Mouse (Mus musculus) liver, embryonic 13.5 days (tissue): ENCODE measurements around the gene Mamdc2. TPM values are rescaled to one million over a fixed set of nuclear protein-coding genes. Genes with fewer than 3 reads are reported as not detected.

ENCODE experiments used
- ATAC-seq: fragments of 200-750 bp; cut with Nextera tagmentation; 2 replicates; pipeline ENCODE4 v1.8.0; 2017; ENCODE audit warnings: low read depth, mild to moderate bottlenecking, moderate number of reproducible peaks, moderate library complexity
- DNase-seq: peaks from one replicate; pipeline ENCODE4 v3.0.0; 2022
- H3K27ac ChIP-seq: fragments of 300-500 bp; sonication (generic); 2 replicates; pipeline ENCODE4 v1.5.1; 2015; ENCODE audit warnings: moderate library complexity, mild to moderate bottlenecking, inconsistent platforms
- H3K27me3 ChIP-seq: fragments of 300-500 bp; sonication (generic); 2 replicates; pipeline ENCODE4 v1.6.1; 2015; ENCODE audit warnings: mild to moderate bottlenecking, inconsistent platforms
- H3K36me3 ChIP-seq: fragments of 300-500 bp; sonication (generic); 2 replicates; pipeline ENCODE4 v1.6.1; 2015; ENCODE audit warnings: mild to moderate bottlenecking, inconsistent platforms
- H3K4me1 ChIP-seq: fragments of 300-500 bp; sonication (generic); replicated peaks from 2 replicates; pipeline ENCODE4 v1.6.1; 2015; ENCODE audit warnings: inconsistent platforms
- H3K4me2 ChIP-seq: fragments of 300-500 bp; sonication (generic); 2 replicates; pipeline ENCODE4 v1.6.1; 2015; ENCODE audit warnings: inconsistent platforms, mild to moderate bottlenecking, moderate library complexity
- H3K4me3 ChIP-seq: fragments of 300-500 bp; sonication (generic); replicated peaks from 2 replicates; pipeline ENCODE4 v1.5.1; 2015; ENCODE audit warnings: mild to moderate bottlenecking, inconsistent platforms
- H3K9ac ChIP-seq: fragments of 300-500 bp; sonication (generic); 2 replicates; pipeline ENCODE4 v1.6.1; 2015; ENCODE audit warnings: mild to moderate bottlenecking, inconsistent platforms
- H3K9me3 ChIP-seq: fragments of 300-500 bp; sonication (generic); replicated peaks from 2 replicates; pipeline ENCODE4 v1.6.1; 2016; ENCODE audit warnings: inconsistent platforms
- WGBS: fragments of 180-500 bp; shearing (Covaris S2); methylation state at CpG from one replicate; pipeline ENCODE4 v1.1.7; 2015; ENCODE audit not compliant: insufficient replicate concordance; 5-methylcytosine and 5-hydroxymethylcytosine counted together
- polyA plus RNA-seq: library from polyadenylated mRNA; unstranded; fragments of >200 nt; fragmentation: Nextera tagmentation; extraction: Ambion mirVana; gene quantifications from 2 replicates; pipeline ENCODE4 v1.2.1, GENCODE M21; 2015

Gene Mamdc2
- polyA plus RNA-seq, 1 experiment from 2014 or later: 0.31 TPM

GRCm38 (mm10) chr19:23479597-23479967, 31.3 kb upstream of the Mamdc2 start:
- Histone ChIP-seq H3K27me3 (no peaks in the 10 kb centered on the region), H3K36me3 (no peaks in the 10 kb centered on the region), H3K9ac (no peak overlapping the region), H3K9me3 (no peaks in the 10 kb centered on the region), H3K4me2 (no peak overlapping the region), H3K27ac (no peak overlapping the region), H3K4me1 (no peaks in the 10 kb centered on the region), H3K4me3 (no peak overlapping the region)
- ATAC-seq (no peak), DNase-seq (no peak)

DNA sequence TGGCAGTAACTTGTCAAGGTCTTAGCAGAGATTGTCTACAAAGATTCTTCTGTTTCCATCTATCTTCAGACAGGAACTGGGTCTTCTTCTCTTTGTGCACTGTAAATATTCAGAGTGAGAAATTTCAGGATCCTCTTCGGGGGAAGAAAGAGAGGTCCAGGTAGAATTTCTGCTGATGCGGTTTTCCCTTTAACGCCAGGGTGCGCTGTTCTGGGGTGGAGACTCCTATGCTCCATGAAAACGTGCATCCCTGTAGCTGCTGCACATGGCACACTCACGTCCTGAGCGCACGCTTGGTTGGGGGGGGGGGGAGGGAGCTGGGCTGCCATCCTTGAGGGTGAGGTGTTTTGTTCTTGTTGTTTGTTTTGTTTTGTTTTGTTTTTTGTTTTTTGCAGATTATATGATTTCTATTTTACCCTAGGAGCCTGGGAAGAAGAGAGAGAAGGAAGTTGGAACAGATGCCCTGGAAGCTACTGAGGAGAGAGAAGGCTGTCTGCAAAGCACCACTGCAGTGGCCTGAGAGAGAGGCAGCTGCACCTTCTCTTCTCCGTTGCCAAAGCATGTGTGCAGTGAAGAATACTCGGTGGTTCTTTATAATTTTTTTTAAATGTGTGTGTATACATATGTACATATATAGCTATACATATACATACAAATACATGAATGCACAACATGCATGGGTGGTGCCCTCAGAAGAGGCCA, 30.8 kb upstream of the Mamdc2 start:
- WGBS: 14% methylated on average over 10 of the region's 10 CpGs
- H3K4me2 ChIP-seq: no peak overlapping the region

DNA sequence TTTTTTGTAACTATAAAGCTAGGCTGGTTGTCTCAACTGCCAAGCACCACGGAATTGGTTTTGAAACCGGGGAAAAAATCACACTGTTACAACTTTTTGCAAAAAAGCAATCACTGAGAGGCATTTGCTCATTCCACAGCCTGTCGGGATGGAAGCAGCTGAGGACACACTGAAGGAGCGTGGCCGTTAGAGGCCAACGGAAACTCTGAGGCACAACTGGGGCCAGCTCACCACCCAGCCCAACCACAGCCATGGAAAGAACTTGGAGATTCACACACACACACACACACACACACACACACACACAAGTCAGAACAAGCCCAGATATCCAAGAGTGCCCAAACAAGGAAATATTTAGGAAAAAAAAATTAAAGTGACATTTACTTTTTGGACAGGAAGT, 29.6 kb upstream of the Mamdc2 start:
- no peak overlapping the region for H3K4me2 ChIP-seq
- ATAC-seq: no peak
- 50% methylated on average over 6 of the region's 6 CpGs for WGBS

More for the DNA sequence above, 30.8 kb upstream of the Mamdc2 start:
- DNase-seq: no peak
- no peak for ATAC-seq
- Histone ChIP-seq H3K4me1 (no peaks in the 10 kb centered on the region), H3K27ac (no peak overlapping the region), H3K4me3 (no peak overlapping the region), H3K36me3 (no peaks in the 10 kb centered on the region), H3K9ac (no peak overlapping the region), H3K9me3 (no peaks in the 10 kb centered on the region), H3K27me3 (no peaks in the 10 kb centered on the region)

DNA sequence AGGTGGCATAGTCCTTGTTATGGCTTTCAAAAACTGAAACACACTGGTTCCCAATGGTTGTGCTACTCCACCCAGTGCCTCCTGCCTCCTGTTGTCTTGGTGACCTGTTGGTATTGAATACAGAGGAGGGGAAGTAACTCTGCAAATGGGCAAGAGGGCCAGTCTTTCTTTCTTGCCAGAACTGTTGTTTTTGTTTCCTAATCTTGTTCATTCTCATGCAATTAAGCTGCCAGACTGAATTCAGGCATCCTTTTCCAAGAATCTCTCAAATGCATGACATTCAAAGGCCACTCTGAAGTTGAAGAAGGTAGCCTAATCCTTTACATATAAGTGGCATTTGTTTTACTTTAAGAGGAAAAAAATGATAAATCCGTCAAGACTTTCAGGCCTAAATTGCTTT, 19.6 kb upstream of the Mamdc2 start:
- DNase-seq (no peak), ATAC-seq (no peak)
- no peak overlapping the region for H3K27ac ChIP-seq
- WGBS: 53% methylated on average over 1 of the region's 1 CpGs
- no peaks in the 10 kb centered on the region for H3K4me1 ChIP-seq
- no peak overlapping the region for H3K4me3 ChIP-seq
- H3K9ac ChIP-seq: no peak overlapping the region
- no peak overlapping the region for H3K4me2 ChIP-seq
- H3K36me3 ChIP-seq: no peaks in the 10 kb centered on the region
- H3K27me3 ChIP-seq: no peaks in the 10 kb centered on the region
- H3K9me3 ChIP-seq: no peaks in the 10 kb centered on the region

More for the DNA sequence above, 29.6 kb upstream of the Mamdc2 start:
- Histone ChIP-seq H3K4me3 (no peak overlapping the region), H3K9ac (no peak overlapping the region), H3K4me1 (no peaks in the 10 kb centered on the region), H3K27me3 (no peaks in the 10 kb centered on the region), H3K36me3 (no peaks in the 10 kb centered on the region), H3K27ac (no peak overlapping the region), H3K9me3 (no peaks in the 10 kb centered on the region)
- DNase-seq: no peak

- Histone ChIP-seq H3K4me1 (no peaks in the 10 kb centered on the region), H3K36me3 (no peaks in the 10 kb centered on the region), H3K4me3 (no peak overlapping the region), H3K4me2 (no peak overlapping the region), H3K9me3 (no peaks in the 10 kb centered on the region), H3K9ac (no peak overlapping the region), H3K27ac (no peak overlapping the region), H3K27me3 (no peaks in the 10 kb centered on the region)
- DNase-seq (no peak), ATAC-seq (no peak)
- WGBS: 23% methylated on average over 2 of the region's 2 CpGs
These were observed 18.8 kb upstream of the Mamdc2 start for GRCm38 (mm10) chr19:23467011-23467410.

GRCm38 (mm10) chr19:23457492-23457891, 9.2 kb upstream of the Mamdc2 start:
- DNase-seq (no peak), ATAC-seq (no peak)
- no peaks in the 10 kb centered on the region for H3K36me3 ChIP-seq
- H3K4me1 ChIP-seq: no peaks in the 10 kb centered on the region
- no peak overlapping the region for H3K4me2 ChIP-seq
- WGBS: 39% methylated on average over 4 of the region's 4 CpGs
- no peak overlapping the region for H3K9ac ChIP-seq
- H3K27ac ChIP-seq: no peak overlapping the region
- H3K4me3 ChIP-seq: no peak overlapping the region
- no peaks in the 10 kb centered on the region; the same call in 1 of the 2 replicates for H3K9me3 ChIP-seq
- H3K27me3 ChIP-seq: no peaks in the 10 kb centered on the region

DNA sequence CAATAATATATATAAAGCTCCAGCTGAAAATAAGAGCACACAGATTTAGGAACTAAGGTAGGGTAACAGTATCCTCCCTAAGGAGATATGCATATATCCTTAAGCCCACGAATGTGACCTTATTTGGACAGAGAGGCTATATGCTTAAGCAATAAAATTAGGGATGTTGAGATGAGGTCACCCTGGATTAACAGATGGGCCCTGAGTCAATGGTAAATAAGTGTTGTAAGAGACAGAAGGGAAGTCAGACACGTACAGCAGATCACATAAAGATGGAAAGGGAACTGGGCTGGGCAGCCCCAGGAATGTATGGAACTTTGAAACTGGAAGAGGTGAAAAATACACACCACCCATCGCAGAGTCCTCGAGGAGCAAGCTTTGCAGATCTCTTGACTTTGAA, 3.1 kb upstream of the Mamdc2 start:
- no peaks in the 10 kb centered on the region; the same call in 1 of the 2 replicates for H3K9me3 ChIP-seq
- no peak overlapping the region for H3K4me3 ChIP-seq
- no peak for ATAC-seq
- H3K4me1 ChIP-seq: peaks cover 7% of the 10 kb centered on the region; the same call in 1 of the 2 replicates
- 0 out of 2 replicates have a peak, but pooled peaks cover 15% of the 10 kb centered on the region for H3K27me3 ChIP-seq
- H3K27ac ChIP-seq: no peak overlapping the region
- 48% methylated on average over 4 of the region's 4 CpGs for WGBS
- no peak for DNase-seq
- H3K4me2 ChIP-seq: no peak overlapping the region
- no peaks in the 10 kb centered on the region for H3K36me3 ChIP-seq
- no peak overlapping the region for H3K9ac ChIP-seq

- Histone ChIP-seq H3K4me2 (peak overlapping the region; percentile 63), H3K27me3 (0 out of 2 replicates have a peak, but pooled peaks cover 15% of the 10 kb centered on the region), H3K4me3 (peak overlapping the region; percentile 39), H3K4me1 (peaks cover 7% of the 10 kb centered on the region; the same call in 1 of the 2 replicates), H3K36me3 (no peaks in the 10 kb centered on the region), H3K27ac (no peak overlapping the region), H3K9ac (no peak overlapping the region), H3K9me3 (no peaks in the 10 kb centered on the region)
- no peak for ATAC-seq
- DNase-seq: no peak
- WGBS: 2% methylated on average over 23 of the region's 23 CpGs
These were observed 838 bp downstream of the Mamdc2 start for GRCm38 (mm10) chr19:23447221-23447987.

GRCm38 (mm10) chr19:23444910-23445845, 3.1 kb downstream of the Mamdc2 start:
- Histone ChIP-seq H3K27me3 (0 out of 2 replicates have a peak, but pooled peaks cover 15% of the 10 kb centered on the region), H3K9me3 (no peaks in the 10 kb centered on the region), H3K4me1 (peaks cover 7% of the 10 kb centered on the region; the same call in 1 of the 2 replicates), H3K4me3 (no peak overlapping the region), H3K4me2 (no peak overlapping the region), H3K27ac (no peak overlapping the region), H3K9ac (no peak overlapping the region), H3K36me3 (no peaks in the 10 kb centered on the region)
- ATAC-seq: no peak
- 25% methylated on average over 7 of the region's 7 CpGs for WGBS
- no peak for DNase-seq

- DNase-seq (no peak), ATAC-seq (no peak)
- no peak overlapping the region for H3K4me3 ChIP-seq
- no peaks in the 10 kb centered on the region for H3K27me3 ChIP-seq
- H3K4me2 ChIP-seq: no peak overlapping the region
- no peak overlapping the region for H3K27ac ChIP-seq
- no peaks in the 10 kb centered on the region for H3K36me3 ChIP-seq
- no peaks in the 10 kb centered on the region for H3K4me1 ChIP-seq
- H3K9me3 ChIP-seq: no peaks in the 10 kb centered on the region
- H3K9ac ChIP-seq: no peak overlapping the region
- 64% methylated on average over 4 of the region's 4 CpGs for WGBS
These were observed 12.5 kb downstream of the Mamdc2 start for GRCm38 (mm10) chr19:23435731-23436130.

- ATAC-seq: no peak
- no peaks in the 10 kb centered on the region for H3K27me3 ChIP-seq
- H3K36me3 ChIP-seq: no peaks in the 10 kb centered on the region
- no peaks in the 10 kb centered on the region for H3K9me3 ChIP-seq
- no peak for DNase-seq
- no peaks in the 10 kb centered on the region for H3K4me1 ChIP-seq
- no peak overlapping the region for H3K4me2 ChIP-seq
- H3K27ac ChIP-seq: no peak overlapping the region
- 81% methylated on average over 11 of the region's 11 CpGs for WGBS
- no peak overlapping the region for H3K4me3 ChIP-seq
- no peak overlapping the region for H3K9ac ChIP-seq
These were observed 13.8 kb downstream of the Mamdc2 start for GRCm38 (mm10) chr19:23434433-23434832.
